Mouse (Mus musculus): ENCODE measurements at regions not wholly inside any gene's neighbourhood (a gene's known extent, or its start where the extent isn't known, plus 50 kb on each side); places are given as distances from the start of the nearest gene placed in this dataset.

GRCm38 (mm10) chr11:34153749-34154525 is 54.0 kb downstream of the Foxi1 start:
- peak in 1 of 2 experiments; percentile 36 for DNase-seq (ENCODE audit: extremely low spot score in 1 of 2, low spot score in 2 of 2)
- intact Hi-C loops (cut with DNase I): loop anchor here (10.0 kb wide), 1 partner anchor 661 kb away; no protein-coding TSS in a partner anchor

GRCm38 (mm10) chr11:34149370-34149976 is 51.1 kb upstream of the 4930469K13Rik start:
- intact Hi-C loops (cut with DNase I): no loop called here
- DNase-seq (ENCODE audit: extremely low spot score in 1 of 2, low spot score in 2 of 2): peak; percentile 83 to 86
